Mouse (Mus musculus): ENCODE results near the gene Arsb.

Arsb gene

GRCm38 (mm10) chr13:93889991-93890390 lies 118.6 kb downstream of the Arsb start:
- DNase-seq (ENCODE audit: low read depth) = no peak

GRCm38 (mm10) chr13:93891276-93891675 lies 119.8 kb downstream of the Arsb start:
- DNase-seq (ENCODE audit: low read depth) = no peak

- DNase-seq (ENCODE audit: low read depth) = no peak
Observed at GRCm38 (mm10) chr13:93892101-93892500, 120.7 kb downstream of the Arsb start.

- DNase-seq (ENCODE audit: low read depth) = no peak
Observed at GRCm38 (mm10) chr13:93894105-93894504, 122.7 kb downstream of the Arsb start.

GRCm38 (mm10) chr13:93895430-93895829 lies 124.0 kb downstream of the Arsb start:
- no peak for DNase-seq (ENCODE audit: low read depth)

- DNase-seq (ENCODE audit: low read depth) = no peak
Observed at GRCm38 (mm10) chr13:93897943-93898826, 126.8 kb downstream of the Arsb start.

GRCm38 (mm10) chr13:93899378-93900256 lies 128.2 kb downstream of the Arsb start:
- no peak for DNase-seq (ENCODE audit: low read depth)

GRCm38 (mm10) chr13:93900934-93901626 lies 129.7 kb downstream of the Arsb start:
- no peak for DNase-seq (ENCODE audit: low read depth)

- DNase-seq (ENCODE audit: low read depth) = no peak
Observed at GRCm38 (mm10) chr13:93902126-93902525, 130.7 kb downstream of the Arsb start.

- DNase-seq (ENCODE audit: low read depth) = no peak
Observed at GRCm38 (mm10) chr13:93906552-93907245, 135.3 kb downstream of the Arsb start.

GRCm38 (mm10) chr13:93907971-93908370 lies 136.5 kb downstream of the Arsb start:
- DNase-seq (ENCODE audit: low read depth) = no peak

- DNase-seq (ENCODE audit: low read depth) = no peak
Observed at GRCm38 (mm10) chr13:93909847-93910246, 138.4 kb downstream of the Arsb start.

GRCm38 (mm10) chr13:93911037-93911436 lies 139.6 kb downstream of the Arsb start:
- DNase-seq (ENCODE audit: low read depth) = no peak

GRCm38 (mm10) chr13:93912326-93912915 lies 141.0 kb downstream of the Arsb start:
- DNase-seq (ENCODE audit: low read depth) = no peak

- no peak for DNase-seq (ENCODE audit: low read depth)
Observed at GRCm38 (mm10) chr13:93914206-93914605, 142.8 kb downstream of the Arsb start.

- no peak for DNase-seq (ENCODE audit: low read depth)
Observed at GRCm38 (mm10) chr13:93915641-93916570, 144.5 kb downstream of the Arsb start.

GRCm38 (mm10) chr13:93919536-93919935 lies 148.1 kb downstream of the Arsb start:
- no peak for DNase-seq (ENCODE audit: low read depth)

GRCm38 (mm10) chr13:93920080-93920785 lies 148.8 kb downstream of the Arsb start:
- DNase-seq (ENCODE audit: low read depth) = no peak

- DNase-seq (ENCODE audit: low read depth) = no peak
Observed at GRCm38 (mm10) chr13:93920786-93921300, 149.4 kb downstream of the Arsb start.
